Mouse (Mus musculus) megakaryocyte, adult 5-6 weeks (primary cell): ENCODE measurements at regions not wholly inside any gene's neighbourhood (a gene's known extent, or its start where the extent isn't known, plus 50 kb on each side); places are given as distances from the start of the nearest gene placed in this dataset.
"Not testable (repeated sequence)": the region's sequence is repeated elsewhere in the genome, so short reads cannot be mapped to it uniquely, and the experiment has no call there.

Experiments used
- ATAC-seq: 2 replicates; pipeline ENCODE4 v1.8.0; 2016; ENCODE audit warnings: mild to moderate bottlenecking, inconsistent platforms; ENCODE audit not compliant: poor library complexity, severe bottlenecking

DNA sequence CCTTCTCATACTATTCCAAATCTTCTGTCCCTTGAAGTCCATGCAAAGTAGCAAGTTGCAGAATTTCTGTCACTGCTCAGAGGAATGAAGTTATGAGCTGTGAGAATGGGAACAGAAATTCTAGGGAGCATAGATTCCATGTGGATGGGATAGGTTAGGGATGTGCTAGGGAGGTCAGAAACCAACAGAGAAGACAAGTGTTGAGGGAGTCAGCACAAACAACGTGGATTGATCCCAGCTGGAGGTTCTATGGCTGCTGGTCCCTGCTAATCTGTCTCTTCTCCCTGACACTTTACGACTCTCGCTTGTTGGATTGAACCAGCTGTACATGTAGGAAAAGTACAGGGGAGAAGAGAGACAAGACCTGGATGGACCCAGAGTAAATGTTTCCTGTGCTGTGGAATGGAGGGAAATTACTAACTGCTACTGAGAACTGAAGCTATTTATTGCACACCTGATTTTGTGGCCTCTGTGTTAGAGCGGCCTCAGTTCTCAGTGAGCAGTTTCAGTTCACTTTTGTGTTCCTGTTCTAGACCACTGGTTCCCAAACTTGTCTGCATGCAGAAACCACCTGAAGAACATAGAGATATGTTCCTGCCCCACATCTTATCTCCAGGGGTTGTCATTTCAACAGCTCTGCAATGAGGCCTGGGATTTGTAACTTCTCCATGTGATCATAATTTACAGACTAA, 151.0 kb downstream of the Ube2e3 start:
- ATAC-seq, result peak; percentile 64

DNA sequence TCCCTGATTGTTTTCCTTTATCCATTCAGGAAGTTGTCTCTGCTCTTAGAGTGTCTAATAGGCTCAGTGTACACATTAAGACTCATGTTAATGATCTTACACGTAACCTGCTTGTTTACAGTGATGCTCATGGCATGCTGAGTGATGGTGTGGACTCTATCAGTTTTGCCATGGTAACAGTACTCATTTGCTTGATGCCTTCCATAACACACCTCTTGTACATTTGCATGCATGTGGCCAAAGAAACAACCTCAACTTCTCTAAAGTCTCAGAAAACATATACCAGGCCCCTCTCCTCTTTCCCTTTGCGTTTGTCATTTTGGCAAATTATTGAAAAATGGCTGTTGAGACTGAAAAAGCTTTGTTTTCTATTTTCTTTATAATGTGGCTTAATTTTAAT, 155.0 kb downstream of the Ube2e3 start:
- no peak for ATAC-seq

DNA sequence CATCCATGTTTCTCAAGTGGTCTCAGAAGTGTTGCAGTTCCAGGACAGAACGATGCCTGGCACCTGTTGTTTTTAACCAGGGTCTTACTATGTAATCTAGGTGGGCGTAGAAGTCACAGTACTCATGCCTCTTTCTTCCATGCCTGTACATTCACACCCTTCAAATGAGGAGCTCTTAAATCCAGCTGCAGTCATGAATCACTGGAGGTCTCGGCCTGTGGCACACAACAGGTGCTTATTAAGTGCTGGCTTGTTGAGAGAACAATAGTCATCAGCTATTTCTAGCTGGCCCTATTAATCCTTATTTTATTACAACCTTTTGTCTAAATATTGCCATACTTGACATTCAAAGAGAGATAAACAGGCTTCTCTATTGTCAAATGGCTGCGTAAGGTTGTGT, 157.8 kb downstream of the Ube2e3 start:
- ATAC-seq, result no peak

DNA sequence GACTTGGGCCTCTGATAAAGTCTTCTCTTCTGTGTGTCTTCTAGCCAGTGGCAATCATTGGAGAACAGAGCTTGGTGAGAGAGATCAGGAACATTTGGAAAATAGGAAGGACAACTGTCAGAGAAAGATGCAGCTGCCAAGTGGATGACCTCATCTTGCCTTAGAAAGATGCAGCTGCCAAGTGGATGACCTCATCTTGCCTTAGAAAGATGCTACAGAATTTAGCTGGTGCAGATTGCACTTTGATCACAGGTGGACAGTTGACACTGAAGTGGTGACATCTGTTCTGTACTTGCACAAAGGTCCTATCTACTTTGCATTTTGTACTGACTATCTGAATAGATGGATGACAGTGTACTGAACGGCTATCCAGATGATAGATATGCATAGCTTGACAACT, 163.1 kb downstream of the Ube2e3 start:
- 0 out of 2 replicates have a peak, but pooled peaks have one; percentile 24 for ATAC-seq

DNA sequence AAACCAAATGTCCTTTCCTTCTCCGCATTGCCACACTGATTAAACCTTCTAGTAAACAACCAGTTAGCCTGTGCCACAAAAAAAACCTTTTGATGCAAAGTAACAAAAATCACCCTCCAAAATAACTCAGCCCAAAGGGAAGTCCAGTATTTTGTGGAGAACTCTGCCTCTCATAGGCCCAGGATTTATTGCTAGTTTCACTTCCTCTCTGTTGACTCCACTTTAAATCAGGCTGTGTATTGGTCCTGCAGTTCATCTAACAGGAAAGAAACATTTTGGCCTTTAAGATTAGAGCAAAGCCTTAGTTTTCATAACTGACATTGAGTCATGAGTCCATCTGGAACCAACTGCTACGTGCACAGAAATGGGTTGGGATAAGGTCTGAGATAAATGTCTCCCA, 168.4 kb downstream of the Ube2e3 start:
- ATAC-seq, result peak; percentile 96

DNA sequence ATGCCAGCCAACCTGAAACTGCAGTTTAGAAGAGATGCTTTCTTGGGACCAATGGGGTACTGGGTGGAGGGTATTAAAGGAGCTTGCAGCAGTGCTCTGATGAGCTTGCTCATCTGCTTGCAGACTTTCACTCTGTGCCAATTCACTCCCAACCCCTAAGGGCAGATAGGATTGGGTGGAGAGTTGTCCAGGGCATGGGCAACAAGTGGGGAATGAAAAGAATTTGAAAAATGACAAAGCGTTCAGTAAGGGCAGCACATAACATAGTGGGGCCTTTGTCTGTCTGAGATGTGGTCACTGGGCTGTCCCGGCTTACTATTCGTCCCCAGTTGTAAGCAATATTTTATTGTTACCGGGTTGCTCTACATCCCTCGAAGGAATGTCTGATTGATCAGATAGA, 170.7 kb downstream of the Ube2e3 start:
- ATAC-seq, result no peak

DNA sequence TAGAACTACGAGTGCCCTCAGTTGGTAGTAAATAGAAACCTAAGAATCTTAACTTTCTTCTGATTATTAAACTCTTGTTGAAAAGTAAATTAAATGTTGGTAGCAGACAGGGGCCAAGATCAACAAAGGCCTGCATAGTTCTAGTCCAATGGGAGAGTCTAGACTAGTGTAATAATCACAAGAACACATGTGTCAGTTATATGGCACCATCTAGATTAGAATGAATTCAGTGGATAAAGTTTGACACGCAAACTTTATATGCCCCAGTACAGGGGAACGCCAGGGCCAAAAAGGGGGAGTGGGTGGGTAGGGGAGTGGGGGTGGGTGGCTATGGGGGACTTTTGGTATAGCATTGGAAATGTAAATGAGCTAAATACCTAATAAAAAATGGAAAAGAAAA, 176.9 kb downstream of the Ube2e3 start:
- not testable (repeated sequence) for ATAC-seq

DNA sequence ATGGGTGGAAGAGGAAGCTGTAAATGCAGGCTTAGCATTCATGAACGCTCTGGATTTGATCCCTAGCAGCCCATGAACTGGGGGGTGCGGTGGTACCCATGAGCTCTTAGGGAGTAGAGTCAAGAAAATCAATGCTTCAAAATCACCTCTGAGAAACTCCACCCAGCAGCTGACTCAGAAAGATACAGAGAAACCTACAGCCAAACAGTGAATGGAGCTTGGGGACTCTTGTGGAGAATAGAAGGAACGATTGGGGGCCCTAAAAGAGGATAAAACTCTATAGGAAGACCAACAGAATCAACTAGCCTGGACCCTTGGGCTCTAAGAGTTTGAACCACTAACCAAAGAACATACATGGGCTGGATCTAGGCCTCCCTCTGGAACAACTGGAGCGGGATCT, 177.6 kb downstream of the Ube2e3 start:
- no peak for ATAC-seq

DNA sequence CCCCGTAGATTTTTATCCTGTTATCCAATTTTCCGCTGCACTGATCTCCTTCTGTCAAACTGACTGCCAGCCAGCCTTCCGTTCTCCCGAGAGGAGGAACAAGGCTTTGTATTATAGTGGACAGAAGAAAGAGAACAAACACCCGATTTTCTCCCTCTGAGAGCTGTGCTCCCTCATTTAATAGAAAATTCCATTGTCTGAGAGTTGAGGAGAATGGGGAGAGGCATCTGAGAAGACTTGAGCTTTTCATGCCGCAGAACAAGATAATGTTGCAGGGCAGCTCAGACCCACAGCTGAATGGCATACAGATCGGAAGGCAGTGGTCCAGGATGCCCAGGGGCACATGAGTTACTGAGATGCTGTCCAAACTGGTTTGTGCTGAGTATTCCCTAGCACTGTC, 180.1 kb downstream of the Ube2e3 start:
- no peak for ATAC-seq

DNA sequence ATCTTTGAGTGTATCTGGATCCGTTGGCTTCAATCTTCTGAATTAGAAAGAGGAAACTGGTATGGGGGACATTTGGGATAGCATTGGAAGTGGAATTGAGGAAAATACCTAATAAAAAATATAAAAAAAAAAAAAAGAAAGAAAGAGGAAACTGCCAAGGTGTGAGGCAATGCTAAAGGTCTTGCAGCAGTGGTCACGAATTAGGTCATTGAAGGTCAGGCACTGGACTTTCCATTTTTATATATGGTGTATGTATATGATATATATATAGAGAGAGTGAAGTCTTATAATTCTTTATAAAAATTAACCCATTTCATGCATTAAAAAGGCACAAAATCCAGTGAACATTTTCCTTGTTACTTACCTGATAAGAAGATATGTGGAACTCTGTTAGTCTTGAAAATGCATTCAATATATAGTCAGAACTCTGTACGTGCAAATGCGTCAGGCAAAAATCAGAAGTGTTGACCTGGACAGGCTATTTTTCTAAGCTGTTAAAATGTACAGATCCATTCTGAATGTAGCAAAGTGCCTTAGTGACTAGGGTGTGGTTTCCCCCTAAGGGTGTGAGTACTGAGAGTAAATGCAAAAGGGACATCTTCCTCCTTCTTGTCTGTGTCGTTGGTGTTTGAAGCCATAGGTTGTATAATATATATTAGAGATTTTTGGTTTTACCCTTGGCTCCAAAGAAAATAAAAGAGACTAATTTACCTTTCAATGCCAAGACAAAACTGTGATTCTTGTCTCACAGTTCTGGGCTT, 181.0 kb downstream of the Ube2e3 start:
- ATAC-seq, result peak; percentile 78

DNA sequence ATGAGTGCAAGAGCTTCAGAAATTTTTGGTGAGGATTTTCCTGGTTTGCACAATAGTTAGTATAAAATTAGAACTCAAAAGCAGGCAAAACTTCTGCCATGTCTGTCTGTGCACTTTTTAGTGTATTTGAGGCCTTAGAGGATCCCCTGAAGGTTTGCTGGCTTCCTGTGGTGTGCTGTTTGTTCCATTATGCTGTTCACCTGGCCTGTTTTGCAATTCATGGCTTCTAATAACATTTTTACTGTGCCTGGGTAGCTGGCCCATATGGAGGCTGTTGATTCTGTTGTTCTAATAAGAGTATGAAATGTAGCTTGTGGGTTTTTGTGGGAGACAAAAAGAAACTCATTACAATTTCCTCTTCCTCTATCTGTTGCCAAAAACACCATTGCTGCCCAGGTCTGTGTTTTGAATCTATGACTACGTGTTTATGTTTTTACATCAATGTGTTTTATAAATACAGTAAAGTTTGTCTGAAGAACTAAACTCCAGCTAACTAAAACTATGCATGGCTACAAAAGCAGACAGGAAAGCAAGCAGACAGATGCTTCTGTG, 182.6 kb downstream of the Ube2e3 start:
- no peak for ATAC-seq

DNA sequence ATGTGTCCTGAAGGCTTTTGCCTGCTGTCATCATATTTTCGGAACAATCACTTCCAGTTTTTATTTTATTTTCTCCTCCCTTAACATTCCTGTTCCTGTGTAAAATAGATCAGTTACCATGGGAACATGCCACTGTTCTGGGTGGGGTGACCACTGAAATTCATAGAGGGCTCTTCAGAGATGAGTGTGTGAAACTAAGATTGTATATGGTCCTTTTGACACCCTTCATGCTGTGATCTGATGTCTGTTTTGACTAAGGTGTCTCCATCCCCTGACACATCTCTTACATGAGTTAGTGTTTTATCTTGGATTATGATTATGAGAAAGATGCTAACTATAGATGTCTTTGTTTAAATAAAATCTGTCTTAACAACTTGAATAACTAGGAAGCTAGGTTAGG, 184.3 kb downstream of the Ube2e3 start:
- ATAC-seq, result no peak

DNA sequence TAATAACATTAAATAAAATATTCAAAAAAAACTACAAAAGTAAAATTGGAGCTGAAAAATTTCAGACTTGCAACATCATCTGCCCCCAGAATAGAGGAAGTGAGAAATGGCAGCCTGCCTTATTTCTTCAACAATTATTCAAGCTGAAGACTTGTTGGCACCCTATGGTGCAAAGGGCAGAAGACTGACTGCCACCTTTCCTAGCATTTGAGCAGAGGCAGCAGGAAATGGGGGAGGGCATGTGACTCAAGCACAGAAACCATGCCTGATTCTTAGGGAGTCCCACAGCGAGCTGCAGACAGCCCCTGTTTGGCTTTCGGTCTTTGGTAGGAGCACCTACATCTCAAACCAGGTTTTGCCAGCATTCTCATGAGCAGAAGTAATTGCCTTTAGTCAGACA, 188.2 kb downstream of the Ube2e3 start:
- ATAC-seq, result peak; percentile 73

DNA sequence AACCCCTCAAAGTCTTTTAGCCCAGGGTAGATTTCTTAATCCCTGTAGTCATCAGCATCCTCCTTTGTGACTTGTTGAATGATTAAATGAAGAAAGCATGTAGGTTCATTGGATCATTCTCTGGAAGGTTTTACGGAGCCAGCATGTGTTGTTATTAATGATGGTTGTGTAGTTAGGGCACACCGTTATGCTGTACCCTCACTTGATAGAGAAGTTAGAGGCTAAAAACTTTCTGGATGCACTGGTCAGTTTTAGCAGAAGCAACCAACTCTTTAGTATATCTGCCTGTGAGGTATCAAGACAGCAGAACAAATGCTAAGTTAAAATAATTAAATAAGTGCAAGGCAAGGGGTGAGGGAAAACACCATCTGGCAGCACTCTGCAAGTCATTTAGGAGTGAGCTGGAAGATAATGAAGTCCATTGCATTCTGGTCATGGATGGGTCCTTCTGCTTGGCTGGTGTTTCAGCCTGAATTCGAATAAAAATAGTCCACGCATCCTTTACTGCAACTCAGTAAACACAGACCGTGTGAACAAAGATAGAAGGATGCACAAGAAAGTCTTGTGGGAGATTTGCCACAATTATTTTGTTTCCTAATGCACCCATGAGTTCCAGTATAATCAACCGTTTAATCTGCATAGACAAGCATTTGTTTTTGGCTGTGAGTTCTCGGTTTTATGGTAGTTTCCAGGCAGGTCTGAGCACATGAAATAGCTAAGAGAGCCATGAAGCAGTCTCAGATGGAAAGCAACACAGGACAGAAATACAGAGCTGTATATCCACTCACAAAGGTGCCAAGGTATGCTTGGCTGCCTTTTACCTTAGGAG, 191.4 kb downstream of the Ube2e3 start:
- no peak for ATAC-seq

DNA sequence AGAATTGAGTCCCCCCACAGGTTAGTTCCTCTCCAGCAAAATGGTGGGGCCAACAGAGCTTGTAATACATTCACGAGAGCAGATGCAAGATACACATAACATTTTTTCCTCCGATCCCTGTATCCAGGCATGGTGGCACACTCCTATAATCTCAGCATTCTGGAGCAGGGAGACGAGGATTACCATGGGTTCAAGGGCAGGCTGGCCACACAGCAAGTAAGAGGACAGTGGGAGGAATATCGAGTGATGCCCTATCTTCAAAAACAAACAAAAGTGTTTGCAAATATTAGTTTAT, 192.0 kb downstream of the Ube2e3 start:
- no peak for ATAC-seq

DNA sequence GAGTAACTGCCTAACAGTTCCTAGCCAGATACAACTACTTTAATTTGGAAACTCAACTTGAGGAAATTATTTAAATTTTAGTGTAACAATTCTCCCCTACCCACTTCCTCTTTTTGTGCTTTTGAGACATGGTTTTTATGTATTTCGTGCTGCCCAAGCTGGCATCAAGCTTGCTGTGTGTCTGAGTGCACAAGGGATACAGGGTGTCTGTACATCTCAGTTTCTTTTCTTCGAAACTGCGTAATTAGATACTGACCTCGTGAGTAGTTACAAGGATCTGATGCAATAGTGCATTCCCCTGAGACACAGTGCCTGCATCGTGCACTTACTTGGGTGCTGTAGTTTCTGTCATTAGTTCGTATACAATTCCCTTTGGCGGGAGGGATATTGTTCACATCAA, 192.4 kb downstream of the Ube2e3 start:
- peak; percentile 82 for ATAC-seq

DNA sequence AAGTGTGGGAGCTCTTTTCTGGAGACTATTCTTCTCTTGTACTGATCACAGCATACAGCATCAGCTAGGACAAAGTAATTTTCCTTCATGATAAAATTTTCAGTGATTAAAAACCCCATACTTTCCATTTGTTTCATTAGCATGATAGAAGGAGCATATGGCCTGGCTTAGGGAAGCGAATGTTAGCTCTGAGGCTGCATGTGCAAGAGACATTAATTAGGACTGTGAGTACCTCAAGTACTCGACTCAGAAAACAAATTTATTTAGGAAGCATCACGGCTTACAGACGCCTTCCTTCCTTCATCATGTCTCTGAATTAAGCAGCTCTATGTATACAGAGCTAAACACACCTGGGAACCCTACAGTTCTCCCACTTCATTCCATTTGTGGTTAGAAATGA, 193.6 kb upstream of the Itga4 start:
- ATAC-seq, result no peak

DNA sequence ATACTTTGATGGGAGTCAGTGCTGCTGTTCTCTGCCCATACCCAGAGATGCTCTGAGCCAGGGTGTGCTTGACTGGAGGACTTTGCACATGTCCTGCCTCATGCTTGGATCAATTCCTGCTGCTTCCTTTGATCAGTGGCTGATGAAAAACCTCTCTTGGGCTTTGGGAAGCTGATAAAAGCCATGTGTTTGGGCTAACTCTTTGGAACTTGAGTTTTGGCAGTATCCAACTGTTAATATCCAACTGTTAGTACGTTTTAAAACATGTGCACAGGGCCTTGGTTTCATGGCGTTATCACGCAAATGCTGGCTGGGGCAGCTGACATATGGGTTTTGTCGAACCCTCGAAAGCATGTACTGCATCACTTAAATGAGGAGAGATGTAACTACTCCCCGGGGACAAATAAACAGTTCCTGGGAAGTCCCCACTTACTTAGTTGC, 193.0 kb upstream of the Itga4 start:
- no peak for ATAC-seq

DNA sequence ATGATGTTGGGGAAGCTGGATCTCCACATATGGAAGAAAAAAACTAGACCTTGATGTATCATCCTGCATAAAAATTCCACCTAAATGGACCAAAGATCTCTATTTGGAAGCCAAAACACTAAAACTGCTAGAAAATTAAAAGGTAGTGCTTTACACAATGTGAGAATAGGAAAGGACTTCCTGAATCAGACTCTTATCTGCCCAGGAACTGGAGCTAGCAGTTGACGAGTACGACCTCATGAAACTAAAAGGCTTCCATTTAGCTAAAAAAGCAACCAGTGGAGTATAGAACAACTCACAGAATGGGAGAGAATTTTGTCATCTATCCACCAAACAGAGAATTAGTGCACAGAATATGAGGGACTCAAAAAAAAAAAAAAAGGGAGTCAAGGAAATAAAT, 191.6 kb upstream of the Itga4 start:
- no peak for ATAC-seq

DNA sequence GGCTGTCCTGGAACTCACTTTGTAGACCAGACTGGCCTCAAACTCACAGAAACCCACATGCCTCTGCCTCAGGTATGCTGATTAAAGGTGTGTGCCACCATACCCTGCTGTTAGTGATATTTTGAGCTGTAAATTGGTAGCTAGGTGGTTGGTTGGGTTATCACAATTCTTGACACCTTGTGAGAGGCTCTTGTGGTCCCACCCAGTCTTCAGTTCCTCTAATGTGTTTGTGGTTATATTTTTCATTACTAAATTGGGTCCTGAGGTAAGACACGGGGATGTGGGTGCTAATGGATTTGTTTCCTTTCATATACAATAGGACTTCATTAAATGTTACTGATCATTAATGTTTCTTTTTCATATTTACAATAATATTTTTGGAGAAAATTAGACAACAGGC, 189.9 kb upstream of the Itga4 start:
- ATAC-seq, result peak; percentile 73

DNA sequence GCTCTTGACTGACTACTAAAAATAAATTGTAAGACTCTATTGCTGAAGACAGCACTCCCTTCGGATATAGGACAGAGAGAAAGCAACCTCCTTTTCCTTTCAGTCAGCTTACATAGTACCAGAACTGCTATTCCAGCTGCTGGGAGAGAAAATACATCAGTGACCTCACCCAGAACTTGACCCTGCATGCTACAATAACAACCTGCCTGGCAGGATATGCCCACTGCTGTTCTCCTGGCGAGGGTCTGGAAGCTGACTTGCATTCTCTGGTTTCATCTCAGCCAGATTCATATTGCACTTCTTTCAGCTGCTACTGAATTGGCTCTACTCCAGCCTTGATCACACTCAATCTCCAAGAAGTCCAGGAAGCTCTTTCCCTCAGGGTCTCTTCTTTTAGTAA, 179.1 kb upstream of the Itga4 start:
- no peak for ATAC-seq
